Mouse (Mus musculus) stomach, postnatal 0 days (tissue): Measurements from ENCODE around the gene Ncl.
"Not testable (repeated sequence)": the region's sequence is repeated elsewhere in the genome, so short reads cannot be mapped to it uniquely, and the experiment has no call there.

Experiments
- CTCF ChIP-seq: IDR thresholded peaks from 2 replicates; pipeline ENCODE4 v1.5.1; 2016; ENCODE audit warnings: antibody characterized with exemption, low read depth, mild to moderate bottlenecking, moderate library complexity
- EP300 ChIP-seq: optimal IDR thresholded peaks from 2 replicates; pipeline ENCODE3; 2016; ENCODE audit warnings: antibody characterized with exemption

- TF ChIP-seq CTCF: peak; percentile 18; the same call in 1 of the 2 replicates
- not testable (repeated sequence) for TF ChIP-seq EP300
These were observed 18.1 kb downstream of the Ncl start for GRCm38 (mm10) chr1:86341096-86341495.
